Mouse (Mus musculus): Measurements from ENCODE around the gene Car12. TPM values are rescaled to one million over a fixed set of nuclear protein-coding genes. Genes with fewer than 3 reads are reported as not detected.

The Car12 gene
- total and polyA plus RNA-seq, 3 experiments: 16.4 to 38.0 (median 34.6) TPM

DNA sequence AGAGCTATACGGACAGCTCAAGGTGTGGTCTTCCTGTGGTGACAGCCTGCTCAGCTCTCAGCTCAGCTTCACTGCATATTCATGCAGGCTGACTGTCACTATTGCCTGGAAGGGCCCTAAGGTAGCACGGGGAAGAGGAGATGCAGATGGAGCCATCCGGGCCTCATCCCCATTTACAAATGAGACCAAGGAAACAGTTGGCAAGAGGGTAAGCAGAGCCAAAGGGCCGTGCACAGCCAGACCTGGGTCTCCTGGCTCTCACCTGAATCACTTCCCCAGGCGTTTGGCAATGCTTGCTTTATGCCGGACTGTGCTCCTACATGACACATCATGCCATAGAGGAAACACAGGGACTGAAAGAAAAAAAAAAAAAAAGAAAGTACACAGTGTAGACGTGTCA is 13.8 kb downstream of the Car12 start:
- Histone ChIP-seq H3K36me3 (replicated peaks in 1 of 2; ENCODE audit: control insufficient read depth in 1 of 2, insufficient read depth in 1 of 2, low read length in 1 of 2) (peaks cover 0 to 88% of the 10 kb centered on the region in 2 experiments), H3K79me2 (replicated peaks; ENCODE audit: control insufficient read depth, extremely low read depth, insufficient read depth, poor library complexity, severe bottlenecking) (no peaks in the 10 kb centered on the region), H3K4me3 (replicated peaks in 1 of 3; ENCODE audit: low read depth in 2 of 3, low read length in 2 of 3, poor library complexity in 1 of 3) (no peak overlapping the region), H3K27me3 (replicated peaks) (no peaks in the 10 kb centered on the region), H3K9ac (ENCODE audit: insufficient read depth, low read depth) (no peak overlapping the region), H3K9me3 (replicated peaks; ENCODE audit: low read length) (no peaks in the 10 kb centered on the region), H3K27ac (ENCODE audit: insufficient read depth, low read depth) (no peak overlapping the region), H3K4me1 (ENCODE audit: control insufficient read depth in 1 of 2, insufficient read depth in 2 of 2) (peaks cover 0 to 7% of the 10 kb centered on the region in 2 experiments; a peak in 2 of 4 replicates), H3K4me2 (ENCODE audit: insufficient read depth, low read depth, poor library complexity, severe bottlenecking) (no peak overlapping the region)
- dilution Hi-C loops (cut with MboI; ENCODE audit: extremely low pct_ligation_motif_present, extremely low pct_unique_long_range_greater_than_20kb, low sequenced_read_pairs) (no loop called here), in situ Hi-C loops (cut with MboI; ENCODE audit: low pct_ligation_motif_present, low pct_unique_long_range_greater_than_20kb, low sequenced_read_pairs) (no loop called here)
- no peak for DNase-seq (ENCODE audit: extremely low read depth)
- no peak for TF ChIP-seq TBP (conservative IDR thresholded peaks at IDR 0.05; ENCODE audit: low read depth, low read length)
- no peak for TF ChIP-seq E2F4 (IDR thresholded peaks at IDR 0.05; ENCODE audit: insufficient replicate concordance, low read depth, low read length)
- TF ChIP-seq NELFE (IDR thresholded peaks at IDR 0.05; ENCODE audit: low read depth, low read length): no peak
- TF ChIP-seq MEF2A (IDR thresholded peaks at IDR 0.05; ENCODE audit: borderline replicate concordance, low read depth, low read length): no peak
- TF ChIP-seq RAD21 (IDR thresholded peaks at IDR 0.05; ENCODE audit: low read depth, low read length): no peak
- no peak for TF ChIP-seq BHLHE40 (IDR thresholded peaks at IDR 0.05; ENCODE audit: low read depth, low read length)
- TF ChIP-seq USF1 (IDR thresholded peaks at IDR 0.05; ENCODE audit: low read depth, low read length): no peak
- TF ChIP-seq ETS1 (conservative IDR thresholded peaks at IDR 0.05; ENCODE audit: low read depth, low read length): no peak
- no peak for TF ChIP-seq ZKSCAN1 (IDR thresholded peaks at IDR 0.05; ENCODE audit: borderline replicate concordance, low read depth, low read length)
- no peak for TF ChIP-seq PAX5 (IDR thresholded peaks at IDR 0.05; ENCODE audit: low read length)
- TF ChIP-seq GABPA (IDR thresholded peaks at IDR 0.05; ENCODE audit: insufficient replicate concordance, low read depth, low read length): no peak
- no peak for TF ChIP-seq CTCF (conservative IDR thresholded peaks at IDR 0.05 in 1 of 2, IDR thresholded peaks at IDR 0.05 in 1 of 2; ENCODE audit: low read depth in 2 of 2, low read length in 2 of 2)

DNA sequence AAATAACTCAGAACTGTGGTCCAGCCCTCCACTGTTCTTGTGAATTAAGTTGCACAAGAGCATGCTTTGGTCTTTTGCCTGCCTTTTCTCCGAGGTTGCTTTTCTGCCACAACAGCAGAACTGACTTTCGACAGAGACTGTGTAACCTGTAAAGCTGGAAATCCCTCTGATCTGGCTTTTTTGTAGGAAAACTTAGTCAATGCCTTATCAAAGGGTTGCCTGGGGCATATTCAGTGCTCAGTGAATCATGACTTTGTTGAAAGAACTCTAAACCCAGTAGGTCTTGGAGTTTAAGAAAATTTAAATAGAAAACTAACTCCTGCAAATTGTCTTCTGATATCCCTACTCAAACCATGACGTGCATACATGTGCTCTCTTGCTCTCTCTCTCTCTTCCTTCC is 17.1 kb downstream of the Car12 start:
- Histone ChIP-seq H3K4me3 (replicated peaks in 1 of 3; ENCODE audit: low read depth in 2 of 3, low read length in 2 of 3, poor library complexity in 1 of 3) (no peak overlapping the region), H3K36me3 (replicated peaks in 1 of 2; ENCODE audit: control insufficient read depth in 1 of 2, insufficient read depth in 1 of 2, low read length in 1 of 2) (peaks cover 0 to 81% of the 10 kb centered on the region in 2 experiments), H3K4me2 (ENCODE audit: insufficient read depth, low read depth, poor library complexity, severe bottlenecking) (no peak overlapping the region), H3K4me1 (ENCODE audit: control insufficient read depth in 1 of 2, insufficient read depth in 2 of 2) (peaks cover 0 to 4% of the 10 kb centered on the region in 2 experiments; a peak in 2 of 4 replicates), H3K27me3 (replicated peaks) (no peaks in the 10 kb centered on the region), H3K9me3 (replicated peaks; ENCODE audit: low read length) (no peaks in the 10 kb centered on the region), H3K79me2 (replicated peaks; ENCODE audit: control insufficient read depth, extremely low read depth, insufficient read depth, poor library complexity, severe bottlenecking) (no peaks in the 10 kb centered on the region), H3K9ac (ENCODE audit: insufficient read depth, low read depth) (no peak overlapping the region), H3K27ac (ENCODE audit: insufficient read depth, low read depth) (no peak overlapping the region)
- dilution Hi-C loops (cut with MboI; ENCODE audit: extremely low pct_ligation_motif_present, extremely low pct_unique_long_range_greater_than_20kb, low sequenced_read_pairs) (no loop called here), in situ Hi-C loops (cut with MboI; ENCODE audit: low pct_ligation_motif_present, low pct_unique_long_range_greater_than_20kb, low sequenced_read_pairs) (no loop called here)
- no peak for TF ChIP-seq ELF1 (IDR thresholded peaks at IDR 0.05; ENCODE audit: low read depth, low read length)
- no peak for TF ChIP-seq RAD21 (IDR thresholded peaks at IDR 0.05; ENCODE audit: low read depth, low read length)
- no peak for TF ChIP-seq KAT2A (IDR thresholded peaks at IDR 0.05; ENCODE audit: insufficient replicate concordance, low read length)
- no peak for TF ChIP-seq PAX5 (IDR thresholded peaks at IDR 0.05; ENCODE audit: low read length)
- TF ChIP-seq ZKSCAN1 (IDR thresholded peaks at IDR 0.05; ENCODE audit: borderline replicate concordance, low read depth, low read length): no peak
- no peak for TF ChIP-seq JUN (IDR thresholded peaks at IDR 0.05; ENCODE audit: insufficient read depth, low read depth, low read length)
- no peak for TF ChIP-seq EP300 (IDR thresholded peaks at IDR 0.05; ENCODE audit: low read length)
- no peak for TF ChIP-seq TCF12 (IDR thresholded peaks at IDR 0.05; ENCODE audit: low read depth, low read length)
- no peak for TF ChIP-seq BHLHE40 (IDR thresholded peaks at IDR 0.05; ENCODE audit: low read depth, low read length)
- no peak for TF ChIP-seq MAZ (IDR thresholded peaks at IDR 0.05; ENCODE audit: low read depth, low read length)
- TF ChIP-seq POLR2A (IDR thresholded peaks at IDR 0.05; ENCODE audit: low read depth, low read length): no peak
- no peak for TF ChIP-seq SMC3 (IDR thresholded peaks at IDR 0.05; ENCODE audit: low read depth, low read length)
- no peak for TF ChIP-seq E2F4 (IDR thresholded peaks at IDR 0.05; ENCODE audit: insufficient replicate concordance, low read depth, low read length)
- DNase-seq (ENCODE audit: extremely low read depth): no peak
